Mouse (Mus musculus): ENCODE results near the gene H2-Aa. TPM values are rescaled to one million over a fixed set of nuclear protein-coding genes. Genes with fewer than 3 reads are reported as not detected.

The H2-Aa gene
- polyA plus RNA-seq, 2 experiments, result 2.9 to 4.1 TPM

DNA sequence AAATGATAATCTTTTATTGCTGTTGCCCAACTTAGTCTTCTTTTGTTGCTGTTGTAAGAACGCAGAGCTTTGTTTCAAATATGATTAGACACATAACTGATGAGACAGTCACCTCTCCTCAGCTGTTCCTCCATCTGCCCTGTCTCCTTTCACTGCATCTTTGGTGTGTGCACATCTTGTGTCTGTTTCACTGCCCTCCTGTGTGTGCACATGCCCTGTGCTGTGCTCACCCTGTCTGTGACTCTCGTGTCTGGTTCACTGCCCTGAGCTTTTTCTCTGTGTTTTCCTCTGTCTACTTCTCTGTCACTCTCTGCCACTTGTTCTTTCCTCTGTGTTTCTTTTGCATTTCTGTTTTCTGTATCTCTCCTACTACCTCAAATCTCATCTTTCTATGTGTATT is 17.4 kb downstream of the H2-Aa start:
- DNase-seq (ENCODE audit: low spot score), result no peak
- Histone ChIP-seq H3K27me3 (ENCODE audit: control insufficient read depth, insufficient read depth, low read length) (peaks cover 4% of the 10 kb centered on the region), H3K9ac (ENCODE audit: low read depth, low read length, severe bottlenecking) (no peak overlapping the region), H3K4me3 (replicated peaks; ENCODE audit: low read length) (no peak overlapping the region), H3K27ac (replicated peaks; ENCODE audit: low read depth, low read length) (no peak overlapping the region), H3K9me3 (ENCODE audit: control insufficient read depth, low read length) (no peaks in the 10 kb centered on the region), H3K4me1 (ENCODE audit: control insufficient read depth, insufficient read depth, low read length) (no peaks in the 10 kb centered on the region), H3K4me2 (replicated peaks; ENCODE audit: low read depth, low read length, severe bottlenecking) (no peak overlapping the region), H3K36me3 (ENCODE audit: control insufficient read depth, insufficient read depth, low read length) (no peaks in the 10 kb centered on the region)
- WGBS, result 73% methylated on average over 2 of the region's 2 CpGs
- no peak for TF ChIP-seq POLR2A (IDR thresholded peaks at IDR 0.05; ENCODE audit: borderline replicate concordance, extremely low read depth, insufficient read depth, insufficient read length)
- no peak for ATAC-seq (ENCODE audit: low FRiP score, low read depth)

GRCm38 (mm10) chr17:34269817-34270216 is 17.8 kb downstream of the H2-Aa start:
- Histone ChIP-seq H3K9me3 (ENCODE audit: control insufficient read depth, low read length) (no peaks in the 10 kb centered on the region), H3K36me3 (ENCODE audit: control insufficient read depth, insufficient read depth, low read length) (no peaks in the 10 kb centered on the region), H3K27me3 (ENCODE audit: control insufficient read depth, insufficient read depth, low read length) (peaks cover 9% of the 10 kb centered on the region), H3K4me2 (replicated peaks; ENCODE audit: low read depth, low read length, severe bottlenecking) (no peak overlapping the region), H3K27ac (replicated peaks; ENCODE audit: low read depth, low read length) (no peak overlapping the region), H3K4me1 (ENCODE audit: control insufficient read depth, insufficient read depth, low read length) (no peaks in the 10 kb centered on the region), H3K4me3 (replicated peaks; ENCODE audit: low read length) (no peak overlapping the region), H3K9ac (ENCODE audit: low read depth, low read length, severe bottlenecking) (no peak overlapping the region)
- ATAC-seq (ENCODE audit: low FRiP score, low read depth) (no peak), DNase-seq (ENCODE audit: low spot score) (no peak)
- 69% methylated on average over 4 of the region's 4 CpGs for WGBS
- no peak for TF ChIP-seq POLR2A (IDR thresholded peaks at IDR 0.05; ENCODE audit: borderline replicate concordance, extremely low read depth, insufficient read depth, insufficient read length)

- Histone ChIP-seq H3K36me3 (ENCODE audit: control insufficient read depth, insufficient read depth, low read length) (no peaks in the 10 kb centered on the region), H3K4me2 (replicated peaks; ENCODE audit: low read depth, low read length, severe bottlenecking) (no peak overlapping the region), H3K9me3 (ENCODE audit: control insufficient read depth, low read length) (no peaks in the 10 kb centered on the region), H3K27ac (replicated peaks; ENCODE audit: low read depth, low read length) (no peak overlapping the region), H3K4me3 (replicated peaks; ENCODE audit: low read length) (no peak overlapping the region), H3K9ac (ENCODE audit: low read depth, low read length, severe bottlenecking) (no peak overlapping the region), H3K4me1 (ENCODE audit: control insufficient read depth, insufficient read depth, low read length) (0 out of 2 replicates have a peak, but pooled peaks cover 3% of the 10 kb centered on the region), H3K27me3 (ENCODE audit: control insufficient read depth, insufficient read depth, low read length) (peaks cover 19% of the 10 kb centered on the region)
- no peak for DNase-seq (ENCODE audit: low spot score)
- TF ChIP-seq POLR2A (IDR thresholded peaks at IDR 0.05; ENCODE audit: borderline replicate concordance, extremely low read depth, insufficient read depth, insufficient read length), result no peak
- WGBS, result 77% methylated on average over 2 of the region's 2 CpGs
- no peak for ATAC-seq (ENCODE audit: low FRiP score, low read depth)
Measured at GRCm38 (mm10) chr17:34268748-34269147, 18.9 kb downstream of the H2-Aa start.

- no peak overlapping the region for H3K27ac ChIP-seq (replicated peaks; ENCODE audit: low read depth, low read length)
- H3K9me3 ChIP-seq (ENCODE audit: control insufficient read depth, low read length), result no peaks in the 10 kb centered on the region
- no peak overlapping the region for H3K9ac ChIP-seq (ENCODE audit: low read depth, low read length, severe bottlenecking)
- H3K4me1 ChIP-seq (ENCODE audit: control insufficient read depth, insufficient read depth, low read length), result 0 out of 2 replicates have a peak, but pooled peaks cover 3% of the 10 kb centered on the region
- ATAC-seq (ENCODE audit: low FRiP score, low read depth), result no peak
- no peak overlapping the region for H3K4me3 ChIP-seq (replicated peaks; ENCODE audit: low read length)
- H3K27me3 ChIP-seq (ENCODE audit: control insufficient read depth, insufficient read depth, low read length), result peaks cover 24% of the 10 kb centered on the region
- H3K4me2 ChIP-seq (replicated peaks; ENCODE audit: low read depth, low read length, severe bottlenecking), result no peak overlapping the region
- no peak for TF ChIP-seq POLR2A (IDR thresholded peaks at IDR 0.05; ENCODE audit: borderline replicate concordance, extremely low read depth, insufficient read depth, insufficient read length)
- H3K36me3 ChIP-seq (ENCODE audit: control insufficient read depth, insufficient read depth, low read length), result no peaks in the 10 kb centered on the region
- WGBS, result 68% methylated on average over 2 of the region's 2 CpGs
- DNase-seq (ENCODE audit: low spot score), result no peak
Measured at GRCm38 (mm10) chr17:34268262-34268661, 19.4 kb downstream of the H2-Aa start.

GRCm38 (mm10) chr17:34264452-34265351 is 22.9 kb downstream of the H2-Aa start:
- Histone ChIP-seq H3K9me3 (ENCODE audit: control insufficient read depth, low read length) (no peaks in the 10 kb centered on the region), H3K27ac (replicated peaks; ENCODE audit: low read depth, low read length) (no peak overlapping the region), H3K4me2 (replicated peaks; ENCODE audit: low read depth, low read length, severe bottlenecking) (peak overlapping the region; percentile 94), H3K9ac (ENCODE audit: low read depth, low read length, severe bottlenecking) (peak overlapping the region; percentile 44), H3K36me3 (ENCODE audit: control insufficient read depth, insufficient read depth, low read length) (no peaks in the 10 kb centered on the region), H3K4me1 (ENCODE audit: control insufficient read depth, insufficient read depth, low read length) (0 out of 2 replicates have a peak, but pooled peaks cover 3% of the 10 kb centered on the region), H3K4me3 (replicated peaks; ENCODE audit: low read length) (peak overlapping the region; percentile 46), H3K27me3 (ENCODE audit: control insufficient read depth, insufficient read depth, low read length) (peaks cover 27% of the 10 kb centered on the region)
- ATAC-seq (ENCODE audit: low FRiP score, low read depth) (no peak), DNase-seq (ENCODE audit: low spot score) (no peak)
- no peak for TF ChIP-seq POLR2A (IDR thresholded peaks at IDR 0.05; ENCODE audit: borderline replicate concordance, extremely low read depth, insufficient read depth, insufficient read length)
- 2% methylated on average over 89 of the region's 93 CpGs for WGBS
